Mouse (Mus musculus): ENCODE measurements around the gene Cacna1c. TPM values are rescaled to one million over a fixed set of nuclear protein-coding genes. Genes with fewer than 3 reads are reported as not detected.

Cacna1c gene
- polyA plus RNA-seq, 1 experiment from 2014 or later: 4.7 TPM

- H3K9ac ChIP-seq (ENCODE audit: low read depth, low read length): no peak overlapping the region
Observed at GRCm38 (mm10) chr6:119198534-119199273, 2.5 kb upstream of the Cacna1c start.

GRCm38 (mm10) chr6:119194601-119195000 lies 1.6 kb downstream of the Cacna1c start:
- Histone ChIP-seq H3K9ac (ENCODE audit: low read depth, low read length) (no peak overlapping the region), H3K4me2 (ENCODE audit: low read length) (no peak overlapping the region), H3K9me3 (ENCODE audit: control insufficient read depth, low read length) (no peaks in the 10 kb centered on the region), H3K27me3 (replicated peaks; ENCODE audit: control insufficient read depth, insufficient read depth, low read length) (no peaks in the 10 kb centered on the region), H3K4me1 (ENCODE audit: control insufficient read depth, insufficient read depth, low read depth, low read length) (peaks cover 4% of the 10 kb centered on the region; the same call in 1 of the 2 replicates), H3K27ac (ENCODE audit: low read depth, low read length) (no peak overlapping the region), H3K36me3 (ENCODE audit: control insufficient read depth, insufficient read depth, low read length) (peaks cover 15% of the 10 kb centered on the region; the same call in 1 of the 2 replicates), H3K4me3 (ENCODE audit: low read length) (no peak overlapping the region)
- WGBS: 92% methylated on average over 7 of the region's 7 CpGs
- no peak for ATAC-seq

More at GRCm38 (mm10) chr6:119198534-119199273, 2.5 kb upstream of the Cacna1c start:
- H3K27me3 ChIP-seq (replicated peaks; ENCODE audit: control insufficient read depth, insufficient read depth, low read length): no peaks in the 10 kb centered on the region
- H3K9me3 ChIP-seq (ENCODE audit: control insufficient read depth, low read length): no peaks in the 10 kb centered on the region
- peak; percentile 34; the same call in 1 of the 2 replicates for ATAC-seq
- H3K4me3 ChIP-seq (ENCODE audit: low read length): no peak overlapping the region
- H3K27ac ChIP-seq (ENCODE audit: low read depth, low read length): no peak overlapping the region
- no peak overlapping the region for H3K4me2 ChIP-seq (ENCODE audit: low read length)
- 26% methylated on average over 15 of the region's 15 CpGs for WGBS
- H3K36me3 ChIP-seq (ENCODE audit: control insufficient read depth, insufficient read depth, low read length): peaks cover 10% of the 10 kb centered on the region; the same call in 1 of the 2 replicates
- peaks cover 4% of the 10 kb centered on the region; the same call in 1 of the 2 replicates for H3K4me1 ChIP-seq (ENCODE audit: control insufficient read depth, insufficient read depth, low read depth, low read length)

GRCm38 (mm10) chr6:119194161-119194560 lies 2.1 kb downstream of the Cacna1c start:
- no peak for ATAC-seq
- no peak overlapping the region for H3K9ac ChIP-seq (ENCODE audit: low read depth, low read length)
- no peaks in the 10 kb centered on the region for H3K9me3 ChIP-seq (ENCODE audit: control insufficient read depth, low read length)
- H3K36me3 ChIP-seq (ENCODE audit: control insufficient read depth, insufficient read depth, low read length): peaks cover 15% of the 10 kb centered on the region; the same call in 1 of the 2 replicates
- no peak overlapping the region for H3K27ac ChIP-seq (ENCODE audit: low read depth, low read length)
- no peaks in the 10 kb centered on the region for H3K27me3 ChIP-seq (replicated peaks; ENCODE audit: control insufficient read depth, insufficient read depth, low read length)
- peaks cover 4% of the 10 kb centered on the region; the same call in 1 of the 2 replicates for H3K4me1 ChIP-seq (ENCODE audit: control insufficient read depth, insufficient read depth, low read depth, low read length)
- H3K4me2 ChIP-seq (ENCODE audit: low read length): no peak overlapping the region
- H3K4me3 ChIP-seq (ENCODE audit: low read length): no peak overlapping the region
- WGBS: 85% methylated on average over 9 of the region's 9 CpGs

GRCm38 (mm10) chr6:119193571-119194154 lies 2.6 kb downstream of the Cacna1c start:
- H3K4me2 ChIP-seq (ENCODE audit: low read length): no peak overlapping the region
- ATAC-seq: no peak

GRCm38 (mm10) chr6:119191478-119191877 lies 4.7 kb downstream of the Cacna1c start:
- H3K9me3 ChIP-seq (ENCODE audit: control insufficient read depth, low read length): no peaks in the 10 kb centered on the region
- no peak for ATAC-seq
- H3K27ac ChIP-seq (ENCODE audit: low read depth, low read length): no peak overlapping the region
- H3K4me1 ChIP-seq (ENCODE audit: control insufficient read depth, insufficient read depth, low read depth, low read length): no peaks in the 10 kb centered on the region
- no peak overlapping the region for H3K4me3 ChIP-seq (ENCODE audit: low read length)
- no peak overlapping the region for H3K9ac ChIP-seq (ENCODE audit: low read depth, low read length)
- no peak overlapping the region for H3K4me2 ChIP-seq (ENCODE audit: low read length)
- peaks cover 15% of the 10 kb centered on the region; the same call in 1 of the 2 replicates for H3K36me3 ChIP-seq (ENCODE audit: control insufficient read depth, insufficient read depth, low read length)
- H3K27me3 ChIP-seq (replicated peaks; ENCODE audit: control insufficient read depth, insufficient read depth, low read length): no peaks in the 10 kb centered on the region
- WGBS: 93% methylated on average over 4 of the region's 4 CpGs

More at GRCm38 (mm10) chr6:119193571-119194154, 2.6 kb downstream of the Cacna1c start:
- WGBS: 94% methylated on average over 15 of the region's 15 CpGs
- Histone ChIP-seq H3K9ac (ENCODE audit: low read depth, low read length) (no peak overlapping the region), H3K27me3 (replicated peaks; ENCODE audit: control insufficient read depth, insufficient read depth, low read length) (no peaks in the 10 kb centered on the region), H3K4me1 (ENCODE audit: control insufficient read depth, insufficient read depth, low read depth, low read length) (peaks cover 4% of the 10 kb centered on the region; the same call in 1 of the 2 replicates), H3K4me3 (ENCODE audit: low read length) (no peak overlapping the region), H3K27ac (ENCODE audit: low read depth, low read length) (no peak overlapping the region), H3K36me3 (ENCODE audit: control insufficient read depth, insufficient read depth, low read length) (peaks cover 15% of the 10 kb centered on the region; the same call in 1 of the 2 replicates), H3K9me3 (ENCODE audit: control insufficient read depth, low read length) (no peaks in the 10 kb centered on the region)

DNA sequence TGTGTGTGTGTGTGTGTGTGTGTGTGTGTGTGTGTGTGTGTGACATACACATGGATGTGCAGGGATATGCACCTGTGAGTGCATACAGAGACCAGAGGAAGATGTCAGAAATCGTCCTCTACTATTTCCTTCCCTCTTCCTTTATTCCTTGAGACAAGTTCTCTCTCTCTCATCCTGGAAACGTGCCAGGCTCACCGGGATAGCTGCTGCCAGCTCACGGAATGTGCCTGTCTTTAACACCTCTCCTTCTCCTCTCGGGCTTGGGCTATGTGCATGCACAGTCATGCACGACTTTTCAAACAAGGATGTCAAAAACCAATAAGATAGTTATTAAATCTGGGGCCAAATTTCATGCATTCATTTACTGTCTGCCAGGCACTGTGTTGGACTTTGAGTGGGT lies 8.6 kb downstream of the Cacna1c start:
- no peak for ATAC-seq
- WGBS: 54% methylated on average over 6 of the region's 6 CpGs
- H3K36me3 ChIP-seq (ENCODE audit: control insufficient read depth, insufficient read depth, low read length): peaks cover 10% of the 10 kb centered on the region

GRCm38 (mm10) chr6:119186658-119187057 lies 9.6 kb downstream of the Cacna1c start:
- no peak overlapping the region for H3K4me3 ChIP-seq (ENCODE audit: low read length)
- H3K4me2 ChIP-seq (ENCODE audit: low read length): no peak overlapping the region
- no peaks in the 10 kb centered on the region for H3K9me3 ChIP-seq (ENCODE audit: control insufficient read depth, low read length)
- H3K4me1 ChIP-seq (ENCODE audit: control insufficient read depth, insufficient read depth, low read depth, low read length): no peaks in the 10 kb centered on the region
- no peaks in the 10 kb centered on the region for H3K27me3 ChIP-seq (replicated peaks; ENCODE audit: control insufficient read depth, insufficient read depth, low read length)
- H3K36me3 ChIP-seq (ENCODE audit: control insufficient read depth, insufficient read depth, low read length): peaks cover 9% of the 10 kb centered on the region
- no peak overlapping the region for H3K9ac ChIP-seq (ENCODE audit: low read depth, low read length)
- 64% methylated on average over 8 of the region's 8 CpGs for WGBS
- H3K27ac ChIP-seq (ENCODE audit: low read depth, low read length): no peak overlapping the region
- no peak for ATAC-seq

More for the DNA sequence above, 8.6 kb downstream of the Cacna1c start:
- H3K27me3 ChIP-seq (replicated peaks; ENCODE audit: control insufficient read depth, insufficient read depth, low read length): no peaks in the 10 kb centered on the region
- no peaks in the 10 kb centered on the region for H3K4me1 ChIP-seq (ENCODE audit: control insufficient read depth, insufficient read depth, low read depth, low read length)
- H3K9me3 ChIP-seq (ENCODE audit: control insufficient read depth, low read length): no peaks in the 10 kb centered on the region
- H3K9ac ChIP-seq (ENCODE audit: low read depth, low read length): no peak overlapping the region
- H3K27ac ChIP-seq (ENCODE audit: low read depth, low read length): no peak overlapping the region
- no peak overlapping the region for H3K4me3 ChIP-seq (ENCODE audit: low read length)
- H3K4me2 ChIP-seq (ENCODE audit: low read length): no peak overlapping the region

- no peaks in the 10 kb centered on the region for H3K4me1 ChIP-seq (ENCODE audit: control insufficient read depth, insufficient read depth, low read depth, low read length)
- no peak overlapping the region for H3K9ac ChIP-seq (ENCODE audit: low read depth, low read length)
- WGBS: 61% methylated on average over 3 of the region's 3 CpGs
- no peak for ATAC-seq
- H3K4me2 ChIP-seq (ENCODE audit: low read length): no peak overlapping the region
- no peak overlapping the region for H3K27ac ChIP-seq (ENCODE audit: low read depth, low read length)
- no peaks in the 10 kb centered on the region for H3K9me3 ChIP-seq (ENCODE audit: control insufficient read depth, low read length)
- no peak overlapping the region for H3K4me3 ChIP-seq (ENCODE audit: low read length)
- no peaks in the 10 kb centered on the region for H3K27me3 ChIP-seq (replicated peaks; ENCODE audit: control insufficient read depth, insufficient read depth, low read length)
- H3K36me3 ChIP-seq (ENCODE audit: control insufficient read depth, insufficient read depth, low read length): peaks cover 6% of the 10 kb centered on the region; the same call in 1 of the 2 replicates
Observed at GRCm38 (mm10) chr6:119183781-119184180, 12.4 kb downstream of the Cacna1c start.

GRCm38 (mm10) chr6:119182211-119182610 lies 14.0 kb downstream of the Cacna1c start:
- no peaks in the 10 kb centered on the region for H3K27me3 ChIP-seq (replicated peaks; ENCODE audit: control insufficient read depth, insufficient read depth, low read length)
- ATAC-seq: no peak
- peaks cover 6% of the 10 kb centered on the region; the same call in 1 of the 2 replicates for H3K36me3 ChIP-seq (ENCODE audit: control insufficient read depth, insufficient read depth, low read length)
- H3K9ac ChIP-seq (ENCODE audit: low read depth, low read length): no peak overlapping the region
- H3K27ac ChIP-seq (ENCODE audit: low read depth, low read length): no peak overlapping the region
- no peaks in the 10 kb centered on the region for H3K9me3 ChIP-seq (ENCODE audit: control insufficient read depth, low read length)
- no peak overlapping the region for H3K4me2 ChIP-seq (ENCODE audit: low read length)
- H3K4me1 ChIP-seq (ENCODE audit: control insufficient read depth, insufficient read depth, low read depth, low read length): no peaks in the 10 kb centered on the region
- 90% methylated on average over 9 of the region's 9 CpGs for WGBS
- H3K4me3 ChIP-seq (ENCODE audit: low read length): no peak overlapping the region

Measured in hindbrain, embryonic 16.5 days (tissue).